Mouse (Mus musculus): ENCODE data around the gene Hmcn1. TPM values are rescaled to one million over a fixed set of nuclear protein-coding genes. Genes with fewer than 3 reads are reported as not detected.

The Hmcn1 gene
- total RNA-seq, 2 experiments from 2014 or later: 1.4 to 1.9 TPM

DNA sequence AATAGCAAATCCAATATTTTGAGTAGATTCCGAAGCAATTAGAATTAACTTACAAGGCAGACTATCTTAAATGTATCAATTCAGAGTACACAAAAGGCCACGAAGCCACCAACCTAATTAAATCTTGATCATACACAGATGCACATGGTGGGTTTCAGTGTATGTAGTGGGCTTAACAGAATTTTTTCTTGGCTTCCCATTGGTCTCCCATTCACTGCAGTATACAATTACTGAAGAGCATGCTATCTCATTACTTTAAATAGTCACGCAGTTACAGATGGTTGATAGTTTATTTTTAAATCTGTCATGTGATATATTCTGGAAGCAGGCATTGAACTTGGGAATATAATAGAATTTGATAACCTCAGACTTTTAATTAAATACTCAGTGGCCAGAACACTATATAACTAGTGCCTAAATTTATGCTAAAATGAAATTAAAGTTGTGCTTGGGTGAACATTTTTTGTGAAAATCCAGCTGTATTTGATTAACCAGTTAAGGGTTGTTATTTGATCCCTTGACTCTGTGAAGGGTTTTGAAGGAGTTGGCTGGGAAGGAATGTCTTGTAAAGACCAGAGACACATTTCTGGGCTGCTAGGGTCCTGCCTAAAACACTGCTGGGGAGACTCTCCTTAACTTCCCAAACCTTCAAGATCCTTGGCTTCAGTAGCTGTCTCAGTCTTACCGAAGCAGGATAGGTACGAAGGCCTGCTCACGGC lies 455.7 kb downstream of the Hmcn1 start:
- DNase-seq: no peak

DNA sequence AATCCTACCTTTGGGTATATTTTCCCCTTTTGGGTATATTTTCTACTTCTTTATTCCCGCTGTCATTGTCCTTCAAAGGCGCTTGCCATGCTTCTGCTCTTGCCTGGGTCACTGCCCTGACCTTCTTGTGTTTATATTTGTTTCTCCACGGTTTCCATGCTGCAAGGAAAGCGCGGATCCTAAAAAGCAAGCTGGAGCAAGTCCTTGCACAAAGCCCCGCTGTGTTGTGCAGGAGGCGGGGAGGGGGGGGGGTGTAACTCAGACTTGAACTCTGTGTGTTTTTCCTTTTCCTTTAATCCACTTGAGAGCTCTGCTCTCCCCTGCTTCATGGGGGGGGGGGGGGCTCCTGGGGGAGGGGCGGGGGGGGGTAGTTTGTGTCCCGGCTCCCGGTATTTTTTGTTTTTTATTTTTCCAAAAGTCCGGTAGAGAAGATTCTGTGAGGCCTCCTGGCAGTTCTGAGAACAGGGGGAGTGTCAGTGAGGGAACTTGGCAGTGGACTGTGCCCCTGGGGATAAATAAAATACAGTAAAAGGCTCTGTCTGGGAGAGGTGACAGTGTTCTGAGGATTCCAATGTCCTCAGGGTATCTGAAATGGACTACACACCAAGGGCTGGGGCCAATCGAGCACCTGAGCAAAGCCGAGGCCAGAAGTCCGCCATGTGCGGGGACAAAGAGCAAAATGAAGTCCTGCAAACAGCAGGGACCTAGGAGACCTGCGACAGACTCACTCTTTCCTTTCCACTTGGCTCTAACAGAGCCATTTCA lies 457.3 kb downstream of the Hmcn1 start:
- DNase-seq: peak in 1 of 2 experiments; percentile 7

DNA sequence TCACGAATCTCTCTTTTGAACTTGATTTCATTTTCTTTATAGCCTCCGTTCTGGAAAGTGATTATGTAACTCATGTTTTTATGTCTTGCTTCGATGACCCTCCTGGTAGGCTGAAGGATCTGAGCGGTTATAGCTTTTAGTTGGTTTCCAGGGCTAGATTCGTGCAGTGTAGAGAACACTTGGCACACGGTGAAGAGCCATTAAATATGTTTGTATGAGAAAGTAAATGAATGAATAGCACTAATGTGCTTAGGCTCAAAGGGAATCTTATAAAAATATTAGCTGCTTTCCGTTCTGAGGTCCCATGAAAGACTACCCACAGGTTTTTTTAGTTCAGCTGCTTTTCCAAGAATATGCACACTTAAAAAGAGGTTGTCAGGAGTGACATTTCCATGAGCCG lies 458.6 kb downstream of the Hmcn1 start:
- no peak for DNase-seq

DNA sequence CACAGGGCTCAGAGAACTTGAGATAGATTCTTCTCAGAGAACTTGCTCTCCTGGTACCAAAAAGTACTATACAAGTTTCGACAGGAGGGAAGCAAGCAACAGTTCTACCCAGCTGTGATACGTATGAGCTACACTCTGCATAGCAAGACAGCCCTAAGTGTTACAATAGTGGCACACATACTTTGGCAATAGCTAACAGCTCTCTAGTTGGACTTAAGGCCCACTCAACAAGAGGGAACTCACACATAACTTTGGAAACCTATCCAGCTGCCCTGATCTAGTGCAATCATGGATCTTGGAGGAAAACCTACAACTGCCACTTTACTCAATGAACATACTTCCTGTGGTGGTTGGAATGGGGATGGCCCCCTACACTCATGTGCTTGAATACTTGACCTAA lies 480.2 kb downstream of the Hmcn1 start:
- no peak for DNase-seq

Other genes starting within 250 kb of the Hmcn1 start
- not detected for gene Gm47985, start 189.1 kb upstream of the Hmcn1 start, total RNA-seq (2021)
- not detected for gene Gm8947, start 198.9 kb upstream of the Hmcn1 start, total RNA-seq (2021)
- not detected for gene Gm47995, start 205.0 kb upstream of the Hmcn1 start, total RNA-seq (2021)
- not detected for gene 3110040M04Rik, start 210.7 kb upstream of the Hmcn1 start, total RNA-seq (2021)
- gene Gm47996, start 216.7 kb upstream of the Hmcn1 start, total RNA-seq (2021): not detected